Mouse (Mus musculus): ENCODE measurements around the gene Gimap5. TPM values are rescaled to one million over a fixed set of nuclear protein-coding genes. Genes with fewer than 3 reads are reported as not detected.

Gene Gimap5
- polyA plus RNA-seq, 1 experiment from 2014 or later, result 3.4 TPM

- Histone ChIP-seq H3K9ac (no peak overlapping the region), H3K4me3 (no peak overlapping the region), H3K4me2 (replicated peaks) (no peak overlapping the region), H3K9me3 (no peaks in the 10 kb centered on the region), H3K27me3 (peaks cover 62% of the 10 kb centered on the region), H3K4me1 (peaks cover 9% of the 10 kb centered on the region), H3K36me3 (no peaks in the 10 kb centered on the region), H3K27ac (no peak overlapping the region)
- 22% methylated on average over 9 of the region's 9 CpGs for WGBS
- no peak for ATAC-seq (ENCODE audit: low FRiP score, low read depth)
Measured at GRCm38 (mm10) chr6:48741711-48742206, 4.2 kb upstream of the Gimap5 start.

GRCm38 (mm10) chr6:48742422-48743351 is 3.3 kb upstream of the Gimap5 start:
- peaks cover 9% of the 10 kb centered on the region for H3K4me1 ChIP-seq
- H3K36me3 ChIP-seq, result no peaks in the 10 kb centered on the region
- H3K4me2 ChIP-seq (replicated peaks), result peak overlapping the region; percentile 72
- H3K27me3 ChIP-seq, result peaks cover 62% of the 10 kb centered on the region
- H3K9ac ChIP-seq, result no peak overlapping the region
- no peaks in the 10 kb centered on the region for H3K9me3 ChIP-seq
- ATAC-seq (ENCODE audit: low FRiP score, low read depth), result no peak
- peak overlapping the region; percentile 37 for H3K4me3 ChIP-seq
- whole genome bisulfite sequencing, result 2% methylated on average over 52 of the region's 52 CpGs
- H3K27ac ChIP-seq, result no peak overlapping the region

GRCm38 (mm10) chr6:48745490-48745889 is 507 bp upstream of the Gimap5 start:
- Histone ChIP-seq H3K4me2 (replicated peaks) (no peak overlapping the region; the same call in 1 of the 2 replicates), H3K27ac (no peak overlapping the region), H3K9ac (no peak overlapping the region), H3K4me3 (no peak overlapping the region), H3K4me1 (peaks cover 9% of the 10 kb centered on the region), H3K9me3 (no peaks in the 10 kb centered on the region), H3K27me3 (peaks cover 55% of the 10 kb centered on the region), H3K36me3 (no peaks in the 10 kb centered on the region)
- WGBS, result 66% methylated on average over 2 of the region's 2 CpGs
- no peak for ATAC-seq (ENCODE audit: low FRiP score, low read depth)

- Histone ChIP-seq H3K4me2 (replicated peaks) (no peak overlapping the region), H3K27me3 (peaks cover 37% of the 10 kb centered on the region), H3K36me3 (no peaks in the 10 kb centered on the region), H3K4me1 (peaks cover 8% of the 10 kb centered on the region), H3K27ac (no peak overlapping the region), H3K9ac (no peak overlapping the region), H3K4me3 (no peak overlapping the region), H3K9me3 (no peaks in the 10 kb centered on the region)
- no peak for ATAC-seq (ENCODE audit: low FRiP score, low read depth)
- 53% methylated on average over 7 of the region's 7 CpGs for WGBS
Measured at GRCm38 (mm10) chr6:48747091-48747966, 1.3 kb downstream of the Gimap5 start.

GRCm38 (mm10) chr6:48763567-48764270 is 17.7 kb downstream of the Gimap5 start:
- H3K9me3 ChIP-seq, result peaks cover 3% of the 10 kb centered on the region
- no peak for ATAC-seq (ENCODE audit: low FRiP score, low read depth)

GRCm38 (mm10) chr6:48764496-48764895 is 18.5 kb downstream of the Gimap5 start:
- 91% methylated on average over 10 of the region's 10 CpGs for WGBS
- Histone ChIP-seq H3K9me3 (peaks cover 3% of the 10 kb centered on the region), H3K4me1 (no peaks in the 10 kb centered on the region), H3K36me3 (no peaks in the 10 kb centered on the region), H3K27me3 (no peaks in the 10 kb centered on the region), H3K4me3 (no peak overlapping the region), H3K9ac (no peak overlapping the region), H3K4me2 (replicated peaks) (no peak overlapping the region), H3K27ac (no peak overlapping the region)
- ATAC-seq (ENCODE audit: low FRiP score, low read depth), result no peak

More at GRCm38 (mm10) chr6:48763567-48764270, 17.7 kb downstream of the Gimap5 start:
- H3K4me3 ChIP-seq, result no peak overlapping the region
- no peak overlapping the region for H3K9ac ChIP-seq
- H3K27me3 ChIP-seq, result no peaks in the 10 kb centered on the region
- 42% methylated on average over 7 of the region's 7 CpGs for WGBS
- H3K4me2 ChIP-seq (replicated peaks), result no peak overlapping the region
- no peaks in the 10 kb centered on the region for H3K4me1 ChIP-seq
- H3K36me3 ChIP-seq, result no peaks in the 10 kb centered on the region
- no peak overlapping the region for H3K27ac ChIP-seq

- Histone ChIP-seq H3K4me2 (replicated peaks) (no peak overlapping the region), H3K27ac (no peak overlapping the region)
Measured at GRCm38 (mm10) chr6:48768178-48768869, 22.3 kb downstream of the Gimap5 start.

GRCm38 (mm10) chr6:48768933-48769332 is 22.9 kb downstream of the Gimap5 start:
- Histone ChIP-seq H3K27me3 (no peaks in the 10 kb centered on the region), H3K4me3 (no peak overlapping the region), H3K4me2 (replicated peaks) (no peak overlapping the region), H3K4me1 (no peaks in the 10 kb centered on the region), H3K27ac (no peak overlapping the region), H3K36me3 (no peaks in the 10 kb centered on the region), H3K9ac (no peak overlapping the region), H3K9me3 (peaks cover 3% of the 10 kb centered on the region)
- WGBS, result 80% methylated on average over 3 of the region's 3 CpGs
- ATAC-seq (ENCODE audit: low FRiP score, low read depth), result no peak

More at GRCm38 (mm10) chr6:48768178-48768869, 22.3 kb downstream of the Gimap5 start:
- Histone ChIP-seq H3K36me3 (no peaks in the 10 kb centered on the region), H3K27me3 (no peaks in the 10 kb centered on the region), H3K9me3 (peaks cover 3% of the 10 kb centered on the region), H3K4me3 (no peak overlapping the region), H3K4me1 (no peaks in the 10 kb centered on the region), H3K9ac (no peak overlapping the region)
- no peak for ATAC-seq (ENCODE audit: low FRiP score, low read depth)
- 78% methylated on average over 9 of the region's 9 CpGs for WGBS

- H3K4me1 ChIP-seq, result no peaks in the 10 kb centered on the region
- 93% methylated on average over 3 of the region's 3 CpGs for WGBS
- H3K4me3 ChIP-seq, result no peak within 1 kb of the TSS
- H3K27me3 ChIP-seq, result no peaks in the 10 kb centered on the region
- H3K9me3 ChIP-seq, result no peaks in the 10 kb centered on the region
- no peaks in the 10 kb centered on the region for H3K36me3 ChIP-seq
- no peak within 1 kb of the TSS for H3K27ac ChIP-seq
- no peak within 1 kb of the TSS for H3K9ac ChIP-seq
- H3K4me2 ChIP-seq (replicated peaks), result no peak within 1 kb of the TSS
- no peak for ATAC-seq (ENCODE audit: low FRiP score, low read depth)
Measured at GRCm38 (mm10) chr6:48770696-48771095, 24.7 kb downstream of the Gimap5 start, which contains the start of gene Gimap3. Gimap3 (minus strand) TSS chr6:48770851.

- Histone ChIP-seq H3K9me3 (no peaks in the 10 kb centered on the region), H3K4me1 (no peaks in the 10 kb centered on the region)
- peak; percentile 59; the same call in 1 of the 2 replicates for ATAC-seq (ENCODE audit: low FRiP score, low read depth)
Measured at GRCm38 (mm10) chr6:48772030-48772429, 26.0 kb downstream of the Gimap5 start.

GRCm38 (mm10) chr6:48784406-48784805 is 38.4 kb downstream of the Gimap5 start:
- Histone ChIP-seq H3K9me3 (no peaks in the 10 kb centered on the region), H3K36me3 (no peaks in the 10 kb centered on the region), H3K4me2 (replicated peaks) (no peak overlapping the region), H3K4me3 (no peak overlapping the region), H3K4me1 (no peaks in the 10 kb centered on the region), H3K27ac (no peak overlapping the region), H3K27me3 (no peaks in the 10 kb centered on the region), H3K9ac (no peak overlapping the region)
- WGBS, result 94% methylated on average over 1 of the region's 1 CpGs
- no peak for ATAC-seq (ENCODE audit: low FRiP score, low read depth)

More at GRCm38 (mm10) chr6:48772030-48772429, 26.0 kb downstream of the Gimap5 start:
- H3K27ac ChIP-seq, result no peak overlapping the region
- no peak overlapping the region for H3K9ac ChIP-seq
- no peak overlapping the region for H3K4me2 ChIP-seq (replicated peaks)
- WGBS, result 10% methylated on average over 8 of the region's 8 CpGs
- no peaks in the 10 kb centered on the region for H3K36me3 ChIP-seq
- no peak overlapping the region for H3K4me3 ChIP-seq
- no peaks in the 10 kb centered on the region for H3K27me3 ChIP-seq
